12 mouse cellular contexts compared by ENCODE assay signal in the genomic region with DNA sequence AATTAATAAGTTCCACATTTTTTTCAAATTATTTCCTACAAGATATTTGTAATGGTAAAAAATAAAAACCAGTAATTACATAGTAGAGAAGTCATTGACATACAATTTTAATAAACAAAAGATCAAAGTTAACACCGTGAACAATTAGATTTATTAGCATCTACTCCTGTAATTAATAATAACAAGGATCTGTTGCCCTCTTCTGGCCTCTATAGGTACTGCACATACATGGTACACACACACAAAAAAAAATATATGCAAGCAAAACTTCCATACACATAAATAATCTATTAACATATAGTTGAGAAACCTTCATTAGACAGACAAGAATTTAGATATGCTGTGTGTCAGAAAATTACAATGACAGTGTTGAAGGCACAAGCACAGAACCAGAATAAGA. TPM values are rescaled to one million over a fixed set of nuclear protein-coding genes. Genes with fewer than 3 reads are reported as not detected.
DNase-seq lines count a peak whose midpoint lies in the region; ATAC-seq and TF ChIP-seq lines count a peak whose summit lies in the region.
"Had no signal": no experiment of that assay in that cellular context is flagged by ENCODE, and none has a peak within 500 bp of the region (broad histone marks: within the 10 kb centered on the region; RNA-seq: fewer than 3 reads in every experiment).

No protein-coding gene starts in this region.

- H3K27ac ChIP-seq in intestine, postnatal 0 days (ENCODE audit: low read depth, low read length), result no peak overlapping the region
- H3K27ac ChIP-seq in intestine, embryonic 16.5 days (ENCODE audit: low read length), result no peak overlapping the region
- H3K27ac ChIP-seq in midbrain, postnatal 0 days (ENCODE audit: low read depth, low read length), result no peak overlapping the region
- no peak overlapping the region for H3K27ac ChIP-seq in midbrain, embryonic 13.5 days
- H3K27ac ChIP-seq: neural tube, embryonic 13.5 days had no signal

- 91% methylated on average over 1 of the region's 1 CpGs for WGBS in intestine, postnatal 0 days
- WGBS in intestine, embryonic 16.5 days, result 89% methylated on average over 1 of the region's 1 CpGs
- WGBS in midbrain, postnatal 0 days, result 85% methylated on average over 1 of the region's 1 CpGs
- WGBS in midbrain, embryonic 13.5 days, result 95% methylated on average over 1 of the region's 1 CpGs

- peak; percentile 45 for TF ChIP-seq CTCF in intestine, postnatal 0 days (IDR thresholded peaks at IDR 0.05; ENCODE audit: low read depth)
- TF ChIP-seq CTCF in midbrain, postnatal 0 days (IDR thresholded peaks at IDR 0.05), result peak; percentile 62

- no peak overlapping the region for H3K4me3 ChIP-seq in intestine, postnatal 0 days (ENCODE audit: low read depth, low read length)
- no peak overlapping the region for H3K4me3 ChIP-seq in intestine, embryonic 16.5 days (ENCODE audit: low read length)
- H3K4me3 ChIP-seq in midbrain, postnatal 0 days (ENCODE audit: low read depth, low read length), result no peak overlapping the region
- no peak overlapping the region for H3K4me3 ChIP-seq in midbrain, embryonic 13.5 days (replicated peaks)
- H3K4me3 ChIP-seq: neural tube, embryonic 13.5 days had no signal

- no peak for ATAC-seq in intestine, postnatal 0 days
- no peak for ATAC-seq in intestine, embryonic 16.5 days
- ATAC-seq in midbrain, postnatal 0 days (ENCODE audit: low FRiP score), result no peak
- ATAC-seq in midbrain, embryonic 13.5 days, result no peak

- peaks cover 6% of the 10 kb centered on the region; the same call in 1 of the 2 replicates for H3K36me3 ChIP-seq in intestine, postnatal 0 days (ENCODE audit: control insufficient read depth, insufficient read depth)
- H3K36me3 ChIP-seq in intestine, embryonic 16.5 days (ENCODE audit: control insufficient read depth, insufficient read depth, low read length), result 0 out of 2 replicates have a peak, but pooled peaks cover 2% of the 10 kb centered on the region
- H3K36me3 ChIP-seq in midbrain, postnatal 0 days (ENCODE audit: insufficient read depth, low read length), result peaks cover 10% of the 10 kb centered on the region; the same call in 1 of the 2 replicates
- H3K36me3 ChIP-seq in midbrain, embryonic 13.5 days, result peaks cover 31% of the 10 kb centered on the region

- no peaks in the 10 kb centered on the region for H3K9me3 ChIP-seq in intestine, postnatal 0 days (ENCODE audit: control insufficient read depth)
- no peaks in the 10 kb centered on the region for H3K9me3 ChIP-seq in intestine, embryonic 16.5 days (ENCODE audit: control insufficient read depth, low read length)
- no peaks in the 10 kb centered on the region for H3K9me3 ChIP-seq in midbrain, postnatal 0 days (ENCODE audit: low read length)
- H3K9me3 ChIP-seq in midbrain, embryonic 13.5 days, result no peaks in the 10 kb centered on the region
- H3K9me3 ChIP-seq: neural tube, embryonic 13.5 days had no signal

- H3K9ac ChIP-seq in intestine, postnatal 0 days (ENCODE audit: low read depth, low read length), result no peak overlapping the region
- H3K9ac ChIP-seq in intestine, embryonic 16.5 days (ENCODE audit: low read depth, low read length), result no peak overlapping the region
- no peak overlapping the region for H3K9ac ChIP-seq in midbrain, postnatal 0 days (replicated peaks; ENCODE audit: low read length, poor library complexity, severe bottlenecking)
- H3K9ac ChIP-seq in midbrain, embryonic 13.5 days (replicated peaks), result no peak overlapping the region
- H3K9ac ChIP-seq: neural tube, embryonic 13.5 days had no signal

- H3K27me3 ChIP-seq in intestine, postnatal 0 days (replicated peaks; ENCODE audit: control insufficient read depth, insufficient read depth, low read length), result no peaks in the 10 kb centered on the region
- H3K27me3 ChIP-seq in intestine, embryonic 16.5 days (replicated peaks; ENCODE audit: control insufficient read depth, insufficient read depth, low read length), result no peaks in the 10 kb centered on the region
- no peaks in the 10 kb centered on the region for H3K27me3 ChIP-seq in midbrain, postnatal 0 days (ENCODE audit: insufficient read depth, low read length)
- no peaks in the 10 kb centered on the region for H3K27me3 ChIP-seq in midbrain, embryonic 13.5 days
- H3K27me3 ChIP-seq: neural tube, embryonic 13.5 days had no signal

- no peak for DNase-seq in midbrain, postnatal 0 days (ENCODE audit: low spot score)
- peak; percentile 30 for DNase-seq in R1 (ENCODE audit: low read depth, low spot score)
- peak; percentile 49 for DNase-seq in thymus, postnatal 14 days
- no peak for DNase-seq in urinary bladder, postnatal 36 days (ENCODE audit: low spot score in 2 of 2)
- no peak for DNase-seq in layer of hippocampus, adult 8-10 months (ENCODE audit: low spot score in 2 of 2)
- DNase-seq: adrenal gland, postnatal 36 days; layer of hippocampus, adult 9-11 months; spleen, adult 18-20 months had no signal

- H3K4me1 ChIP-seq in intestine, postnatal 0 days (replicated peaks; ENCODE audit: control insufficient read depth, insufficient read depth, low read length), result no peaks in the 10 kb centered on the region
- no peaks in the 10 kb centered on the region for H3K4me1 ChIP-seq in intestine, embryonic 16.5 days (ENCODE audit: control insufficient read depth, insufficient read depth, low read length)
- H3K4me1 ChIP-seq in midbrain, postnatal 0 days (ENCODE audit: insufficient read depth, low read length), result no peaks in the 10 kb centered on the region
- no peaks in the 10 kb centered on the region for H3K4me1 ChIP-seq in midbrain, embryonic 13.5 days (replicated peaks)
- H3K4me1 ChIP-seq: neural tube, embryonic 13.5 days had no signal

- H3K4me2 ChIP-seq in intestine, postnatal 0 days (replicated peaks; ENCODE audit: low read depth), result no peak overlapping the region
- H3K4me2 ChIP-seq in intestine, embryonic 16.5 days (ENCODE audit: low read depth, low read length), result no peak overlapping the region
- no peak overlapping the region for H3K4me2 ChIP-seq in midbrain, postnatal 0 days (ENCODE audit: low read depth, low read length, poor library complexity, severe bottlenecking)
- H3K4me2 ChIP-seq in midbrain, embryonic 13.5 days (replicated peaks), result no peak overlapping the region
- H3K4me2 ChIP-seq: neural tube, embryonic 13.5 days had no signal

RNA-seq across cellular contexts. Expression of a gene that starts 43.6 kb away (rescaled TPM):
- 7.2 and 9.4 TPM in 2 replicates for polyA plus RNA-seq in intestine, postnatal 0 days (2015; fragmentation: Nextera tagmentation; extraction: Ambion mirVana)
- polyA plus RNA-seq in intestine, embryonic 16.5 days (2015; fragmentation: Nextera tagmentation; extraction: Ambion mirVana), result 7.5 and 8.3 TPM in 2 replicates
- 91.4 and 127 TPM in 2 replicates for total RNA-seq in midbrain, postnatal 0 days (2014; rRNA removed)
- polyA plus RNA-seq in midbrain, postnatal 0 days (2015; fragmentation: Nextera tagmentation; extraction: Ambion mirVana), result 21.0 and 26.1 TPM in 2 replicates
- 27.5 and 27.9 TPM in 2 replicates for polyA plus RNA-seq in midbrain, embryonic 13.5 days (2015; fragmentation: Nextera tagmentation; extraction: Ambion mirVana)
- 10 to 100 TPM; 20.2 to 28.0 (median 22.9) TPM for total RNA-seq in layer of hippocampus, adult 8-10 months (2022)

Comparison
In these comparisons a context has a peak if more than half of its experiments do, and no peak if none do; other contexts are left out.
1. DNase-seq: peak in R1 (single experiment) and thymus, postnatal 14 days (single experiment); none in midbrain, postnatal 0 days (single experiment), urinary bladder, postnatal 36 days (0 of 2) and layer of hippocampus, adult 8-10 months (0 of 2).